Mouse (Mus musculus): ENCODE measurements around the gene Eef1akmt2.

Eef1akmt2 gene

DNA sequence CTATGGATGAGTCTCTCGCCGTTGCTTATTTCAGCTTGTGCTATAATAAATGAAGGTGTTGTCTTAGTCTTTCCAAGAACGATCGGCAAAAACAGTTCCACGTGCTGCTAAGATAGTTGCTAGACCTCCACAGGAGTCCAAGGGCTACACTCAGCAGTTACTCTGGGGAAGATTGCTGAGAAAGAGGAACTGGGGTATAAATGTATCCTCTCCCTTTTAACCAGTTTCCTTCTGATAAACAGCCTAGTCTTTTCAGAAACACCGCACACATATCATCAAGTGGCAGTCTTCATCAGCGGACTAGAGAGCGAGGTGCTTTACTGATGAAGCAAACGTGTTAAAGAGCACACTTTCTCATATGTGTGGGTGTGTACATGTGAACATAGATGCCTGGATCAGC, 13.8 kb upstream of the Eef1akmt2 start:
- DNase-seq (ENCODE audit: low spot score in 2 of 2), result no peak

GRCm38 (mm10) chr7:132859042-132859958, 6.8 kb upstream of the Eef1akmt2 start, which contains the start of gene Abraxas2:
TSS of gene Abraxas2 (plus strand) at chr7:132859225.
- peak; percentile 93 for DNase-seq (ENCODE audit: low spot score in 2 of 2)

GRCm38 (mm10) chr7:132858043-132858608, 5.7 kb upstream of the Eef1akmt2 start:
- DNase-seq (ENCODE audit: low spot score in 2 of 2), result no peak

DNA sequence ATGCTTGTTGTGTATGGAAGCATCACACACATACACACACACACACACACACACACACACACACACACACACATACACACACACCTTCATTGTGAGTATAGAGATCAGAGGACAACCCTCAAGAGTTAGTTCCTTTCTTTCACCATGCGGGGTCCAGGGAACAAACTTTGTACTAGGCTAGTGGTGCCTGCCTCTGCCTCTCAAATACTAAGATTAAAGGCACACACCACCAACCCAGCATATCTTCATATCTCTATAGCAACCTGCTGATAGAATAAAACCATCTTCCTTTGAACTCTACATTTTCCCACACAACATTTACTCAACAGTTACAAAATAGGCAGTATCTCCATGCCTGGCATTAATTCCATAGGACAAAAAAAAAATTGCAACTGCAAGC, 3.6 kb upstream of the Eef1akmt2 start:
- no peak for DNase-seq (ENCODE audit: low spot score in 2 of 2)

DNA sequence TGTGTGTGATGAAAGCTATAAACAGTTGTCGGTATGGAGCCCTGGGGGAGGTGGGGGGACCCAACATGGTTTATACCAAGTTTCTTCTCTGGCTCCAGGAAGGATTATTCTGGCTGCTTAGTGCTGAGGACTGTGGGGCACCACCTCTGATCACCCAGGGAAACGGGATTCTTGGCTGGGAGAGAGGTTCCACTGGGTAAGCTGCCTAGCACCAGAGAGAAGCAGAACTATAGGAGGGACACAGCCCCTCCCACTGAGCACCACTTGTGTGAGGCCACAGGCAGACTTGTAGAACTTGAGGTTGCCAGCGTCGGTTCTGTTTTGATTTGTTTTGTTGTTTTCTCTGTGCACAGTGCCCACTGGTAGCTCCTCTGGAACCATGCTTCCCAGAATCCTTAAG, 1.5 kb upstream of the Eef1akmt2 start:
- DNase-seq (ENCODE audit: low spot score in 2 of 2), result no peak

DNA sequence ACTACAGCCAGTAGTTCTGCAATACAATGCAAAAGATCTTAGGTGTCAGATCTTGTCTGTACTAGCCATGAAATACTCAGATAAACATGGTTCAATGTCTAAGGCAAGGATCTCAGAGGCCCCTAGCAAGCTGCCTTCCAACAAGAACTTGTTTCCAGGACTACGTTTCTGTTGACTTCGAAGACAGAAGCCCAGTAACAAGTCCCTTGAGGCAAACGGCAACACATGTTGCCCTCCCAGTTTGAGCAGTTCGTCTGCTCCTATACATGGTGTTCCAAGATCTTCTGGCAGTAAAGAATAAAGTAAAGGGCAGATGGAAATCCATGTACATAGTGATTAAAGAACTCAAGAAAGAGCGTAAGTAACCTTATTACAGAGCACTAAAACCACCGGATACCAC, 888 bp upstream of the Eef1akmt2 start:
- no peak for DNase-seq (ENCODE audit: low spot score in 2 of 2)

GRCm38 (mm10) chr7:132843152-132843551, 9.3 kb downstream of the Eef1akmt2 start:
- DNase-seq (ENCODE audit: low spot score in 2 of 2), result no peak

DNA sequence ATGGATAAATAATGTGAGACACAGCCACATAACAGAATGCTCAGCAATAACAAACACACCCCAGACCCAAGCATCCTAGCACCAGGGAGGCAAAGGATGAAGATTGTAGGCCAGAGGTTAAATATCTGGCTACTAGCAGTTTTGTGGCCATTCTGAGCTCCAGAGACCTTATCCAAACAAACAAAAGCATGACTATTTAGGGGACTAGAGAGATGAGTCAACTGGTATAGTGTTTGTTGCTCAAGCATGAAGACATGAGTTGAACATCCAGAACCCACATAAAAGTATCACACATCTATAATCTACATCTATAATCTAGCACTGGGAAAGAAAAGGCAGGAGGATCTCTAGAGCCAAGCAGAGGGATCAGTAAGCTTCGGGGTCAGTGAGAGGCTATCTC, 10.0 kb downstream of the Eef1akmt2 start:
- no peak for DNase-seq (ENCODE audit: low spot score in 2 of 2)

DNA sequence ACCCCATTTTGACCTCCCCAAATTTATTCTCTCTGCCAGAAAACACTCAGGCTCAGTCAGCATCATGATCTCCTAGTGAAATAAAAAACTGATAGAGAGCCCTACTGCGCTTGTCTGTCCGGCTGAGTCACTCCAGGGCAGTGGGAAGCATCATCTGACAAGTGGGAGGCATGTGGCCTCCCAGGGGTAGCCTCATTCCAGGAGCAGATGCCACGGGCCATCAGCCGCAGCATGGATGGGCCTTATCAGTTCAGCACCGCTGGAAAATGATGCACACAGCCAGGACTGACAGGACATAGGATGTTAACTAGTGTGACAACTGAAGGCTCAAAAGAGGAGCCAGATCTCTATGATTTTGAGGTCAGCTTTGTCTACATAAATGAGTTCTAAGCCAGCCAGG, 11.2 kb downstream of the Eef1akmt2 start:
- no peak for DNase-seq (ENCODE audit: low spot score in 2 of 2)

DNA sequence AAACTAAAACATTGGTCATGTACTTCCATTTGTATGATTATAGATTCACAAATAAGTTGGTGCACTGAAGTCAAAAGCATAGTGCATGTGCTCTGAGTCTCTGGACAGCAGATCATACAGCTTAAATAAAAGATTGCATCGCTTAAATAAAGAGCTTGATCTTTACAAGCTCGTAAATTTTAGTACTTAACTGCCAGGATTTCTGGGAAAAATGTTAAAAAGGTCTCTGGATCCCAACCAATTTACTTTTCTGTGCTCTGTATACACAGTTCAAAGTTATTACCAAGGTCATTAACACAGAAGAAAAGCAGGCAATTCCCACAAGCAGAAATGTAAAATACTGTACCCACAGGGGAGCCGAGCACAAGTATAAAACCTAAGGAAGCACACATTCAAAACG, 21.5 kb downstream of the Eef1akmt2 start:
- no peak for DNase-seq (ENCODE audit: low spot score in 2 of 2)

DNA sequence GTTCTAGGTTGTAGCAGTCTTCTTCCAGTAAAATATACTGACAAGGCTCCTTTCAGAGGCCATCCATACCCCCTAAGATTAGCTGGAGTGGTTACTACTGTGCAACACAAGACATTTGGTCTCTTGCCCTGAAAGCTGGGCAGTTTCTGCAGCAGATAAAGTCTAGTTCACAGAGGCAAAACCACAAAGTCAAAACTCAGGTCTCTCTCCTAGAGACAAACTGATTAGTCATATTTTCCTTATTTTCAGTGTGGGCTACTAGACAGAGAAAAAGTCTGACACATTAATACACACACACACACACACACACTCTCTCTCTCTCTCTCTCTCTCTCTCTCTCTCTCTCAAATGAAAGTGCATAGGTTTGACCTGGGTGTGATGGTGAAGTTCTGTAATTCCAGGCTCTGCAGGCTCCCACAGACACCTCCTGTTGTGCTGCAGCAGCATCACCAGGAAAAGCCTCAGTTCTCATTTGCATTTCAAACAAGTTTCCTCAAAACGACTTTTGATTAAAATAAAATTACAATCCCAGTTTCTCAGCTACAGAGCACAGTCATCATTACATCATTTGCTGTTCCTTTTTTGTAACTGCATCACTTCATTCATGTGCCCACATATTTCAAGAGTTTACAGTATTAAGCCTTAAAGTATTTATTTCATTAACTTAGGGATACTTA, 28.0 kb downstream of the Eef1akmt2 start:
- no peak for DNase-seq (ENCODE audit: low spot score in 2 of 2)

GRCm38 (mm10) chr7:132823832-132824231, 28.6 kb downstream of the Eef1akmt2 start:
- DNase-seq (ENCODE audit: low spot score in 2 of 2), result no peak

GRCm38 (mm10) chr7:132820692-132821091, 31.8 kb downstream of the Eef1akmt2 start:
- no peak for DNase-seq (ENCODE audit: low spot score in 2 of 2)

- no peak for DNase-seq (ENCODE audit: low spot score in 2 of 2)
Observed at GRCm38 (mm10) chr7:132817056-132817455, 35.4 kb downstream of the Eef1akmt2 start.

- DNase-seq (ENCODE audit: low spot score in 2 of 2), result no peak
Observed at GRCm38 (mm10) chr7:132816528-132816927, 35.9 kb downstream of the Eef1akmt2 start.

GRCm38 (mm10) chr7:132815081-132815480, 37.4 kb downstream of the Eef1akmt2 start:
- DNase-seq (ENCODE audit: low spot score in 2 of 2), result no peak

GRCm38 (mm10) chr7:132814089-132814450, 38.4 kb downstream of the Eef1akmt2 start:
- no peak for DNase-seq (ENCODE audit: low spot score in 2 of 2)

GRCm38 (mm10) chr7:132813416-132814088, 38.9 kb downstream of the Eef1akmt2 start, which contains the start of gene Fam53b:
TSS of gene Fam53b (minus strand) at chr7:132813886.
- DNase-seq (ENCODE audit: low spot score in 2 of 2), result peak; percentile 67 to 71

DNA sequence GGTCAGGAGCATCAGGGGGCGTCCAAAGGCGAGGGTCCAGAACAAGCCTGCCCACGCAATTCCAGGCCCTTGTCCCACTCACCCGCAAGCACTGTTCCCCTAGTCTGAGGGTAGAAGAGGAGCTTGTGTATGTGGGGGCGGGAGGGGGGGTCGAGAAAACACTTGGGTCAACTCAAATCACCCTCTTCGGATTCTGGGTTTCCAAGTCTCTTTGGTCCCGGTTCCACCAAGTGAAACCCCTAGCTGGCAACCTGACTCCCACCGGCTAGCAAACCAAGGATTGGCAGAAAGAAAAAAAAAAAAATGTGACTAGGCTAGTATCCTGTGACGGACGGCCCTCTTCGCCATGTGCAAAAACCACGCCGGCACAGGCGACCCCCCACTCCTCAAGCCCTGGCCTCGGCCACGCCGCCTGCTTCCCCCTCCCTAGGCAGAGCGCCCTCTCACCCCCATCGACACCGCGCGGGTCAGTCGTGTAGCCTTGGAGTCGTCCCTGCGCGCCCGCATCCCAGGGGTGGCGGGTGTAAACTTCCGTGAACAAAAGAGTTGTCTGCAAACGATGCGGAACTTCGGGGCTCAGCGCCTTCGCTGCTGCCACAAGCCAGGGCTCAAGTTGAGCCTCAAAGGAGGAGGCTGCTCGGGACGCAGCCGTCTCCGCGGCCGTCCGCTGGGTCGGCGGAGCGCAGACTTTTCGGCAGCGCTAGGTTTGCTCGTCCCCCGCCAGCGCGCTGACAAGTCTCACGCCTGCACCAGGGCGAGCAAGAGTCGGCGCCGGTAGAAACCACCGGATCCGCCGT, 39.7 kb downstream of the Eef1akmt2 start:
- peak; percentile 68 to 70 for DNase-seq (ENCODE audit: low spot score in 2 of 2)

DNA sequence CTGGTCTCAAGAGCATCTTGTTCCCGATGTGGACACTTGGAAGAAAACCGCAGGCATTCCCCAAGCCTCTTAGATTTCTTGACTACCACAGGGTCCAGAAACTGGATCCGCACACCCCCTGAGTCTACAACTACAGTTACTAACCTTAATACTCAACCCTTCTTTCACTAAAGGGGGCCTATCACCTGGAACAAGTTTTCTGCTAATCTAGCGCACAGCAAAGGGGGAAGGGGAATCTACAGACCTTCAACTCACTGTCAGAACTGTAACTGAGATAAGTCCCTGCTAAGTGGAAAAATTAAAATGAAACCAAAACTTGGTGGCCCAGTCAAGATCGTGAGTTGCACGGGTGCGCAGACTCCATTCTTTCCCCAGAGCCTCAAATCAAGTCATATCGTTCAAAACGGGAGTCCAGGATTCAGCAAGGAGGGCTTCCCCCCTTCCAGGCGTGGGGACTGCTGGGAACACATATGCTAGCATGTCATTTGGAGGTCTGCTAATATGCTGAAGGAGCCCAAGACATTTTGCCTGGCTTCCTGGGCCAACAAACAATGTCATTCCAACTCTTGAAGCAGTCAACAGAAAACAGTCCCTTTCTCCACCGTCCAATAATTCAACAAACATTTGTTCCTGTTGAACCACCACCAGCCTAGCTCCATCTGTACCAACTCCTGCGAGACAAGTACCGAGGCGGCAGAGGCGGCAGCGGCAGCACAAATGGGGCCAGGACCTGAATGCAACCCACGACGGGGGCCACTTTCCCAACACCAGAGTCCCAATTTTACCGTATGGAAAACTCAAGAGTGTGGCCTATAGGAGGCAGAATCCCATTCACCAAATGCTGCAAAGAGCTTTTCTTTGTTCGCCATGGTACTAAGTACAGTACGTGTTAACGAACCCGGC, 40.5 kb downstream of the Eef1akmt2 start:
- peak; percentile 59 to 66 for DNase-seq (ENCODE audit: low spot score in 2 of 2)

Data from spleen, postnatal 36 days (tissue).